Mouse (Mus musculus) cerebellum, adult 11 months (tissue): ENCODE data around the gene Tpmt.

Experiments used
- DNase-seq: peaks from one replicate; pipeline ENCODE4 v3.0.0; 2022

Tpmt gene

DNA sequence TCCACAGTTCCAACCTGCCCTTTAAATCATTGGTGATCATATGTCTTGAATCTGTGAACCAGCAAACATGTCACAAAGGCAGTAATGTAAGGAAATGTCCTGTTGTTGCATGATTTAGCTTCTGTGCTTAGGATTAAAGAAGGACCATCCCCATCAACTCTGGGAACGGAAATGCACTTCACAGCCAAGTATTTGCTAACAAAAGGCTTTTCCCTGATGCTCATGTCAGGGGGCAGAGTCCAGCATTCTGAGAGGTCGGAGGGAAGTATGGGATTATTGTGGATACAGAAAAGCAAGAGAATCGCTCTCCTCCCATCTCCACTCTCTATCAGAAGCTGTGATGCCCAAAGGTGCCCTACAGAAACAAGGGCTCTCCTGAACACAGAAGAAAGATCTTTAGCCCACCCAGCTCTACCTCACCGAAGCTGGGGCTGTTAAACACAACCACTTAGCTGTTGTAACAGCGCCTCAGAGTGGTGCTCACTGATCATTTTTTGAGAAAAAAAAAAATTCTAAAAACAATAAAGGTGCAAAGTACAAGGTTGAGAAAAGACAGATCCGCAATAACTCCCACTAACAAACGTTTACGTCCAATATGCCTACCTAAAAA, 2.4 kb downstream of the Tpmt start:
- no peak for DNase-seq

DNA sequence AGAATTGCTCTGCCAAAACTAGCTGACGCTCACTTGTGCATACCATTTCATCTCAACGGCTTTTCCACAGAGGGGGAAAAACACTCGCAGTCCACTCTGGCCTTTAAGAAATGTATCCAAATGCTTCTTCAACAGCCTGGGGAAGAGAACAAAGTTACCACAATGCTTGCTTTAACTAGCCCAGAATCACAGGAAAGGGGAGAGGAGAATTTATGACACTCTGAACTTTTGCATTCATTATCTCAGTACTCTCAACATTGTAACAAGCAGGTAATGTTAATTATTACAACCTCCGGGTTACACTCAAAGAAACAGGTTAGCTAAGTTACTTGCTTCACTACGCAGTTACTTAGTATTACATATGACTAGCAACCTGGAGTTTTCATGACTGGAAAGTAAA, 4.5 kb downstream of the Tpmt start:
- DNase-seq: no peak

DNA sequence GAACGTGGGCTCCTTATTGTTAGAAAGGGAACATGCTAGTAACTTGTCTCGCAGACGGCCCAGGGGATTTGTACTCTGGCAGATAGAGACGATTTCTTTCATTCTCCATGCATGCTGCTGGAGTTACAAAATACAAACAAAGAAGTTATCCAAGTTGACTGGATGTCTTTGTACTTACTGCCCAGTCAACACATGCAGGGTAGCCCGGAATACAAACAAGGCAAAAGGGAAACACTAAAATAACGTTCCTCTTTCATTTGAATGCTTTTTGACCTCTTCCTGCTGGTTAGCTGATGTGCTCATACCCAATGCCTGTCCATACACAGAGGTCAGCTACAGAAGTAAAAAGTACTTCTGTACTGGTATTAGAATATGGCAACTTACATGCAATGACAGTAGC, 6.6 kb downstream of the Tpmt start:
- no peak for DNase-seq

DNA sequence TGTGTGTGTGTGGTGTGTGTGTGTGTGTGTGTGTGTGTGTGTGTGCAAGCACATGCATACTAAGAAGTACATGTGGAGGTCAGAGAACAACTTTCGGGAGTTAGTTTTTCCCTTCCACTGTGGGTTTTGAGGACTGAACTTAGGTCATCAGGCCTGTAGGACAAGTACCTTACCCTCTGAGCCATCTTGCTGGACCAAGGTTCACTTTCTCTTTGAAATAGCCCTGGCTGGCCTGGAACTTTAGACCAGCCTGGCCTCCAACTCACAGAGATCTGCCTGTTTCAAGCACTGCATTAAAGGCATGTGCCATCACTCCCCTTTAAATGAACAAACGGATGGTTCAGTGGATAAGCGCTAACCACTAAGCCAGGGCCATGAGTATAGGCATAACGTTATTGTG, 10.9 kb downstream of the Tpmt start:
- DNase-seq: no peak

DNA sequence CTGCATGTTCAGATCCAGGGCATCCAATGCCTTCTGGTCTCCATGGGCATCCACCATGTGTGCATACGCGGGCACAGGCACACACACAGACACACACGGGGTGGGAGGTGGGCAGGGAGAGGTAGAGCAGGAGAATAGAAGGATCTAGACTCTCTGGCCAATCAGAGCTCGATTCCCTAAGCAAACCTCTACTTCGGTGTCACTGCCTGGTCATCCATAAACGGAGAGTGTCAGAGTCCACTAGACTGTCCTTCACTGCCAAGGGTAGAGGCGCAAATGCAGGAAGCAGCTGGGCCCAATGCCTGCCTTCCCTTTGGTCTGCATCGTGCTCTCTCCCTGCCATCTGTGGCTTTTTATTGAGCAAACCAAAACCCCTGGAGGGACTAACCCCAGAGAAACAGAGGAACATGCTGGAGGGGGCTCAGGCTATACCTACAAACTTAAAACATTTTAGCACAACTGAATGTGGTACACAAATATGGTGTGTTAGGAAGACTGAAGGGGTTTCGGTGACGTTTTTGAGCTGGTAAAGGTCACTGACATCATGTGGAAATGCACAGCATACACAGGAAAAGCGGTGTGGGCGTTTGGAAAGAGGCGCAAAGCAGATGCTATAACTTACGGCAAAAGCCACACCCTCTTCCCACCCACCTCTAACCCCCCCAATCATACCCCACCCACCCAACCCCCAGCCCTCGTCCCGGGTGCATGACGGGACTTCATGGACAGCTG, 14.0 kb downstream of the Tpmt start:
- DNase-seq: no peak

DNA sequence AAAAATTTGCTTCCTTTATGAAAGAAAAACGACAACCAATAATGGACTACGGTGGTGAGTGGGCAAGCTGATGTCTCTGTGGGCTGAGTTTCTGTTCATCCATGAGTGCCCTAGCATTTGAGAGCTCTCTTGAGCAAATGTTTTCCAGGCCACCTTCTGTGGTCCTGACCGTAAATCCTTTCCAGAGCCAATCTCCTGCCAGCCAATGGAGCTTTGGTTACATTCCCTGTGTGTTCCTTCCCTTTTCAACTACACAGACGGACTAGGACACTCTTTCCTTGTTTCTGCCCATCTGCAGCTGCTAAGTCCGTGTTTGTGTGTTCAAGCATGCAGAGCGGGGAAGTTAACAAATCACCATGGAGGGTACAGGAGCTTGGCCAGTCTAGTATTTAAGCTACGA, 23.7 kb downstream of the Tpmt start:
- no peak for DNase-seq

DNA sequence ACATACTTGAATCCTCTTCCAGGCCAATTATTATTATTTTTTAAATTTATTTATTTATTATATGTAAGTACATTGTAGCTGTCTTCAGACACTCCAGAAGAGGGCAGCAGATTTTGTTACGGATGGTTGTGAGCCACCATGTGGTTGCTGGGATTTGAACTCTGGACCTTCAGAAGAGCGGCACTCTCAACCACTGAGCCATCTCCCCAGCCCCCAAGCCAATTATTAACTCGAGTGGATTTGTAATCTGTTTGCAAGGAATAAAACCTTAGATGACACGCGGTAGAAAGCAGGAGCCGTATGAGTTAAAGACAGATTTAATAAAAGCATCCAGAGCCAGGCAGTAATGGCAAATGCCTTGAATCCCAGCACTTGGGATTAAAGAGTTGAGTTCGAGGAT, 24.8 kb downstream of the Tpmt start:
- DNase-seq: no peak

DNA sequence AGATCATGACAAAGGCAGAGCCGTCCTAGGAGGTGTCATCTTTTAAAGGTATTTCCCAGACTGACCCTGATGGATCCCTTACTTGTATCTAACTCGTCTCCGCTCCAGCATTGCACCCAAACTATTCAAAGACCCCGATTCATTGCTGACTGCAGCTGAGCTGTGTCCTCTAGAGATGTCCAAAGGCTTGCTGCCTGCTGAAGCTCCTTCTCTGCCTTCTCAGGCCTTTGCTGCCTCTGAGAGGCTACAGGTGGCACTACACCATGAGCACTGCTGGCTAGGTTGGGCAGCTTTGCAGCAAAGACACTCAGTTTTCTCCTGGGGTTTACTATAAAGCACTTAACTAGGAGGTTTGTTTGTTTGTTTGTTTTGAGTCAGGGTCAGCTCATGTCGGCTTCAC, 27.3 kb downstream of the Tpmt start:
- DNase-seq: peak; percentile 38

DNA sequence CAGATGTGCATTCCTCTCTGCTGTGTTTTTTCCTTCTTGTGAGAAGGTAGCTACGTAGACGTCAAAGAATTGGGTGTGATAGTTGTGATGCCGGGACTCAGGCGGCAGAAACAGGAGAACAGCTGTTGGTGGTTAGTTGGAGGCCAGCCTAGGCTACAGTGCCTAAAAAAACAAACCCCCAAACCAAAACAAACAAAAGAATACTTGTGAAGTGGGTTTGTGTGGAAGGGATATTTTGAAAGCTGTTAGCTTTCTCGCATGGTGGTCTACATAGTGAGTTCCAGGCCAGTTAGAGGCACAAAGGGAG, 29.4 kb downstream of the Tpmt start:
- DNase-seq: no peak

DNA sequence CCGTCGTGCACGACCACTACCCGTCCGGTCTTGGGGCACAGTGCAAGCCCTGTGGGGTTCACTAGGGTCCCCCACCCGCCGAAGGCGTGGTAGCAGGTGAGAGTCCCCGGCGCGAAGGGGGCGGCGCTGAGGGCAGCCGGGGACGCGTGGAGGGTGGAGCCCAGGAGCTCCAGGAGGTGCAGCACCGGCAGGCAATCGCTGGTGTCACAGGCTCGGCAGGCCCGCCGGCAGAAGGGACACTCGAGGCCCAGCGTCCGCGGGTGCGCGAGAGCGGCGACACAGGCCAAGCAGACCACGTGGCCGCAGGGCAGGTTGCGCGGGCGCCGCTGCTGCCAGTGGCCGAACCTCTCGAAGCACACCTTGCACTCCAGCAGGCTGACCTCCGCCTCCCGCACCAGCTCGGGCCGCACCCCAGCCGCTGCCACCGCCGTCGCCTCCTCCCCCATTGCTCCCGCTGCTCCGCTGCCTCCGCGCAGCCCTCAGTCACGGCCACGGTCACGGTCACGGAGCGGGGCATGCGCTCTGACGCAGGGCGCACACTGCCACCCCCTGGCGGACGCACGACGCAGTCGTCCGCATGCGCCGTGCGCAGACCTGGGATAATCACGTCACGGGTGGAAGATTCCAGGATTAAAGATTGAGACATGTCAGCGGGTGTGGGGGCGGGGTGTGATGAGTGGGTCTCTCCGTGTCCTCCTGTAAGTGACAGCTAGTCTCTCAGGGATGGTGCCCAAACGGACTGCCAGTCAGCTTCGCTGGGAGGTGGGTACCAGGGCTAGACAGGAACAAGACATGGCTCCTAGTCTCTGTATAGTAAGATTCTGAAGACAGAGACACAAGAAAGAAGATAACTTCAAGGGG, 30.0 kb downstream of the Tpmt start, which contains the start of gene Nhlrc1:
Gene Nhlrc1 (minus strand): TSS at position 517 of the 861 bp plus-strand sequence.
- peak; percentile 82 for DNase-seq

DNA sequence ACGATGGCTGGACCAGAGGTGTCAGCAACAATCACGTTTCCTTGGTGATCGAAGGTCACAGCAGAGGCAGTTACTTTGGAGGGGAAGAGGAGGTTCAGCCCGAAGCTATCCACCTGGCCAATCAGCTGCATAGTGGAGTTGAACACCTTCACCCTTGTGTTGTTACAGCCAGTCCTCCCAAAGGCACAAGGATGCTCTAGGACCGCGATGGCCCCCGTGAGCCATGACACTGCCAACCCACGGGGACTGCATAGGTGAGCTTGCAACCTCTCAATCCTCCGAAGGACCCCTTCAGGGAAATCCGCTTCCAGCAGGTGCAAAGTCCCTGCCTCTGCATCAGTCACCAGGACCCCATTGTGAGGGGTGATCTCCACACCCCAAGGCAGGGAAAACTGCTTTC, 30.8 kb downstream of the Tpmt start:
- no peak for DNase-seq

DNA sequence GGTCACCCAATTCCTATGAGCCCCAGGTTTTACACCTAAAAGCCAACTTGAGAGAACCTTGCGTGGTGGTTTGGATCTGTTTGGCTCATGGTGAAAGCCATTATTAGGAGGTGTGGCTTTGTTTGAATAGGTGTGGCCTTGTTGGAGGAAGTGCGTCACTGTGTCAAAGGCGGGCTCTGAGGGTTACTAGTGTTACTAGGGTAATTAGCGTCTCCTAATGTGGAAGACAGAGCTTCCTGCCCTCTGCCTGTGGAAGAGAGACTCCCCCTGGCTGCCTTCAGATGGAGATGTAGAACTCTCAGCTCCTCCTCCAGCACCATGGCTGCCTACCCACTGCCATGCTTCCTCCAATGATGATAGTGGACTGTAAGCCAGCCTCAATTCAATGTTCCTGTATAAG, 42.9 kb downstream of the Tpmt start:
- DNase-seq: no peak

DNA sequence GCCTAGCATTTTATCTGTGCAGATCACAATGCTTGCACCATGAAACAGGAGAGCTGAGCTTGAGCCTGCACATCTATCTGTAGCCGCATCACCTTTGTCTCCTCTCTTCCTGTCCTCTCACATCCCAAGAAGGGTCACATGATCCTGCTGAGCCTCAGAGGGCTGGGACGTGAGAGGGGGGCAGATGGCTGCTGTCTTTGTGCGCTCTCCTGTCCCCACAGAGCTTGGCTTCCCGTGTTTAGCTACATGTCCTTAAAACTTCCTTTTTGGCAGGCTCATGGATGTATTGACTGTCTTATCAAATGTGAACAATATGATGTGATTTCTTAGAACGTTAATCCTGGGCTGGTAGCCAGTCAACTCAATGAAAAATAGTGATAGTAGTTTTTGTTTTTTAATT, 45.0 kb downstream of the Tpmt start:
- DNase-seq: no peak

DNA sequence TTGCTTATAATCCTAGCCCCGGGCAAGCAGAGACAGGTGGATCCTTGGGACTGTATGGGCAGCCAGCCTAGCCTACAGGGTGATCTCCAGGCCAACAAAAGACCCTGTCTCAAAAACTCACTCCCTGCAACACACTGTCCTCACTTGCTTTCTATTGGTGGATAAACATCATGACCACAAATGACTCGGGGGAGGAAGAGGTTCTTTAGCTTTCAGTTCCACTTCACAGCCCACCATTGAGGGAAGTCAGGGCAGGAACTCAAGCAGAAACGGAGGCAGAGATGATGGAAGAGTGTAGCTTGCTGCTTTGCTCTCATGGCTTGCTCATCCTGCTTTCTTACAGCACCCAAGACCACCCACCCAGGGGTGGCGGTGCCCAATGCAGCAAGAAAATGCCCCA, 47.2 kb downstream of the Tpmt start:
- no peak for DNase-seq

DNA sequence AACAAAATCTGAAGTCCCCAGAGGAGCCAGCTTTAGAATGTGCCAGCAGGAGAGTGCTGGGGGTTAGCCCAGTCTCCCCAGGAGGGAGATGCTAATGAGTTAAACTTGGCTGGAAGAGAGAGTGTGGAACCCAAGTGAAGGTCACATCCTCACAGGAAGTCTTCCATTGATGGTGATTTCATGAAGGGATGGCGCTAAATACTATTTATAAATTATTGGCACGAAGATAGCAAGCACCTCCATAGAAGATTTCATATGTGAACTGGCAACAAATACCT, 51.3 kb downstream of the Tpmt start:
- DNase-seq: peak; percentile 65

DNA sequence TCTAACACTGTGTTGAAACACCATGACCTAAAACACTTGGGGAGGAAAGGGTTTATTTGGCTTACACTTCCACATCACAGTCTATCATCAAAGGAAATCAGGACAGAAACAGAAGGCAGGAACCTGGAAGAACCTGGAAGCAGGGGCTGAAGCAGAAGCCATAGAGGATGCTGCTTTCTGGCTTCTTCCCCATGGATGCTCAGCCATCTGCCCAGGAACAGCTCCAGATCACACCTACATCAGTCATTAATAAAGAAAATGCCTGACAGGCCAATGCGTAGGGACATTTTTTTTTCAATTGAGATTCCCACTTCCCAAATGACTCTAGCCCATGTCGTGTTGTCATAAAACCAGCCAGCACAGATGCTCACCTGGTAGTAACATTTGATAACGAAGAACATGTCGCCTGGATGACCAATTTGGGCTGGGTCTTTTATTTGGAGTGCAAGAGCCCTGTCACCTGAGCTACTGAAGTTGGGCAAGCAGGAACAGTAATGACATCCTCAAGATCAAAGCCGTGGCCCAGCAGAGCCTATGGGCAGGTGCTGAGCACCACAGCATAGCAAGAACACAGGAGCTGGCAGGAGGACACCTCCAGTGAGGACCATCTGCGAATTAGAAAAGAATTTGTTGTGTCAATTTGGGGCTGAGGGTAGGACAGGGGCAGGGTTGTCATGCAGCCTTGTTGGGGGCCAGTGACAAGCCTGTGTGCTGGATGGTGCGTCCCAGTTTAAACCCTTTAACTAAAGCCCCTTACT, 51.8 kb downstream of the Tpmt start:
- DNase-seq: peak; percentile 41

DNA sequence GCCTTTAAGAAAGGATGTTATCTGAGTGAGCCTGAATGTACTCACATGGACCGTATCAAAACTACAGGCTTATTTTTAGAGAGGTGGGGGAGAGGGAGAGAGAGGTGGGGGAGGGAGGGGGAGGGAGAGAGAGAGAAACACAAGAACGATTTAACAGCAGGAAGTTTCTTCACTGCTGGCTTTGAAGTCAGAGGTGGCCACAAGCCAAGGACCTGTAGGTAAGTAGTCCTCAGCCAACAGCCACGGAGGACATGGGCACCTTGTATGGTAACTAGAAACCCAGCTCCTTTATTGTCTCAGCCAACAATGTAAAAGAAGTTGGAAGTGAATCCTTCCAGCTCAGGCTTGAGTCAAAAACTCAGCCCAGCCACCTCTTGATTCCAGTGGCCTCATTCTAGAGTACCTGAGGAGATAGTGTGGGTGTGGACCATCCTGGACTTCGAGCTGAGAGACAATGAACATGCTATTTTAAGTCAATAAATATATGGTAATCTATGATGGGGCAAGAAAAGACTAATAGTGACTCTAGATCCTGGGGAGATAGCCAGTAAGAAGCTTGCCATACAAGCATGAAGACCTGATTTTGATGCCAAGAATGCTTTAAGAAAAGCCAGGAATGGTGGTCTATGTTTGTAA, 54.0 kb downstream of the Tpmt start:
- DNase-seq: no peak

DNA sequence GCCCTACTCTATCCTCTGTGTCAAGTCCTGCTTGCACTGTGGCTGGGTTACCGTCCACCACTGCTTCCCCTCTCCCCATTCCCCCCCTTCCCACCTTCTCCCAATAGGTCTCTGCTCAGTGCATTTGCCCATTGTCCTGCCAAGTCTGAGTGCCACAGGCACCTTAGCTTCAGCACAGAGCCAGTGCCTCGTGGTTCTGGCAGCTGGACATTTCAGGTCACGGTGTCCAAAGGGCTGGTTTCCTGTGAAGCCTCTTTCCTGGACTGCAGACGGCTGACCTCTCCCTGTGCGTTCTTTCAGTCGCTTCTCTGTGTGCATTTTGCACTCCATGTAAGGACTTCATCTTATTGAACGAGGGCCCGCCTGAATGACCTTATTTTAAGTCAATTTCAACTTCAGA, 56.6 kb downstream of the Tpmt start:
- DNase-seq: no peak

DNA sequence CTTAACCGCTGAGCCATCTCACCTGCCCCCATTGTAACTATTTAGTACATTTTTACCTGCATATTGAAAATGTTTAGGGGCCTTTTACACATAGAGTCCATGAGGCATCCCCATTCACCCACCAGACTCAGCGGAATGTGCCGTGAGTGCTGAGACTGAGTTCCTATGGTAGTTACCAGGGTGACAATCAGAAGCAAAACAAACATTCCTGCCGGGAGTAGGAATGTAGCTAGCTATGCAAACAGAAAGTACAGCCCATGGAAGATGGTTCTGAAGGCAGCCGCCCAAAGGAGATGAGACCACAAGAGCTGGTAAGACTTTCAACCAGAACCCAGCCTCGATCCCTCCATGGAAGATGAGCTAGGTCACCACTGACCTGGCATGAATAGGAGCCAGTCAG, 58.3 kb downstream of the Tpmt start:
- no peak for DNase-seq

DNA sequence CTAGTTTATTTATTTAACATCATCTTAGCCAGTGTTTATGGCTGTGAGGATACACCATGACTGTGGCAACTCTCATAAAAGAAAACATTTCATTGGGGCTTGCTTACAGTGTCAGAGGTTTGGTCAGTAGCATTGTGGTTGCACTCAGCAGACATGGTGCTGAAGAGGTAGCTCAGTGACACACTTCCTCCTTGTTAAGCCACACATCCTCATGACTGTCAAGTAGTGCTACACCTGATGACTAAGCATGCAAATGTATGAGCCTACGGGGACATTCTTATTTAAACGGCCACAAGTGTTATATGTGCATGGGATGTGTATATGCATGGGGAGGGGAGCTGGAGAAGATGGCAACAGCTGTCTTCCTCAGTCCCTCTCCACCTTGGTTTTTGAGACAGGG, 60.7 kb downstream of the Tpmt start:
- DNase-seq: no peak

DNA sequence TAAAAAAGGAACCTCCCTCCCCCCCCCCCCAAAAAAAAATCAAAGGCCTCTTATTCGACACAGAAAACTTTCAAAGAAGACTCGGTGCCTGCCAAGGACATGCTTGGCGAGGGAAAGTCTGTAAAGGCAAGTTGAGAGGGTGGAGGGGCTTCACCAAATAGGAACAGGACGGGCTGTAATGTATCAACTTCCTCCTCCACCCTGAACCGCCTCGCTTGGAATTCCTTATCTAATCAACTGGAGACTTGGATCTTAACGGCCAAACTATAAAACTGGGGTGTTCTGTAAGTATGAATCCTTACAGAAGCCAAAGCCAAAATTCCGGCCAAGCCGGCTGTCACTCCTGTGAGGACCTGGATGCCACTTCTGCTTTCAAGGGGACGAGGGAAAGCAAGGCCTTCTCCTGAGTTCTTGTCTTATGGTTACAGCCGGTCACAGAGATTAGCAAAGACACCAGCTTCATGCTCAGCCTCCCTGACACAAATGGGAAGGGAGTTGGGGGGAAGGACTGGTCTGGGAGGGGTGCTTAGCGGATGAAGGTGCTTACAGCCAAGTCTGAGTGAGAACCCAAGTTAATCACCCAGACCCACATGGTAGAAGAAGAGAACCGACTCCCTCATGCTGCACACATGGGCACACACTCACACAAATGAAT, 64.6 kb downstream of the Tpmt start:
- DNase-seq: no peak

DNA sequence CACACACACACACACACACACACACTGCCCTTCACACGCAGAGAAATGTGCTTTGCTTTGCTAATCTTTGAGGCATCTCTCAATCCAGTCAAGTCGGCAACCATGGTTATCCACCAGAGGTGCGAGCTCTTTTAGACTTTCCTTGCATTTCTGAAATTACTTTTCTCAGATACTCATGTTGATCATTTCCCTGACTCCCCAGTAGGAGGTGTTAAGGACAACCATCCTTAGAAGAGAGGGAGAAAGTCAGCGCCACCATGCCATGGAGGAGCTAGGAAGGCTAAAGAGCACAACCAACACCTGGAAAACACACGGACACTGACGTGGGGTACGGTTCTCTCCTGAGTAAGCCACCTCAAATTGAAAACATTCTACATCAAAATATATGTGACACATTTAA, 68.0 kb downstream of the Tpmt start:
- DNase-seq: no peak

DNA sequence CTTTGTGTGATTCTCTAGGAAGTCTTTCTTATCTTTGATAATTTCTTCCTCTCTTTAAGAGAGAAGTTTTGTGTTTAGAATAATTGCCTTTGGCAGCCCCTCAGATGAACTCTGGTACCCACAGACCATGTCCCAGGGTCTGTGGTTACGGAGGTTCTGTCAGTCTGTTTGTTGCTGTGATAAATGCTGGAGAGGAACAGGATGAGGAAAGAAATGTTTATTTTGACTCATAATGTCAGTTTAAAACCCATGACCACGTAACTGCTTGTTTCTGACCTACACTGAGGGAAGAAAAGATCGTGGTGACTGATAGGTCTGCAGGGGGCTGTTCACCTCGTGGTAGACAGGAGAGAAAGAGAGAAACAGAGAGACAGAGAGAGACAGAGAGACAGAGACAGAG, 68.6 kb downstream of the Tpmt start:
- DNase-seq: no peak
